Mouse (Mus musculus): ENCODE results near the gene Tpd52l2. TPM values are rescaled to one million over a fixed set of nuclear protein-coding genes. Genes with fewer than 3 reads are reported as not detected.

Gene Tpd52l2
- total and polyA plus RNA-seq, 2 experiments: 18.8 to 27.1 TPM

DNA sequence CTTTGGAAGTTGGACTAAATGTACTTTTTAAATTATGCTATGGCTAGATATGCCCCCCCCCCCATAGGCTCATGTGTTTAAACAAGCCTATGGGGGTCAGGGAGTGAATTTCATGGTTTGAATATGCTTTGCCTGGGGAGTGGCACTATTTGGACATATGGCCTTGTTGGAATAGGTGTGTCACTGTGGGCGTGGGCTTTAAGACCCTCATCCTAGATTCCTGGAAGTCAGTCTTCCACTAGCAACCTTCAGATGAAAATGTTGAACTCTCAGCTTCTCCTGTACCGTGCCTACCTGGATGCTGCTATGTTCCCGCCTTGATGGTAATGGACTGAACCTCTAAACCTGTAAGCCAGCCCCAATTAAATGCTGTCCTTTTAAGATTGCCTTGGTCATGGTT is 35.6 kb downstream of the Tpd52l2 start:
- H3K4me1 ChIP-seq (ENCODE audit: control insufficient read depth, insufficient read depth, low read length): peaks cover 7% of the 10 kb centered on the region; the same call in 1 of the 2 replicates
- H3K9ac ChIP-seq (ENCODE audit: low read depth, low read length): no peak overlapping the region
- TF ChIP-seq POLR2A (IDR thresholded peaks at IDR 0.05; ENCODE audit: extremely low read depth, insufficient read depth, low read length): no peak
- no peak for TF ChIP-seq CTCF (IDR thresholded peaks at IDR 0.05; ENCODE audit: low read depth, low read length)
- H3K36me3 ChIP-seq (ENCODE audit: control insufficient read depth, insufficient read depth, low read length): peaks cover 6% of the 10 kb centered on the region
- no peaks in the 10 kb centered on the region for H3K27me3 ChIP-seq (ENCODE audit: control insufficient read depth, insufficient read depth, low read length)
- no peak overlapping the region for H3K4me3 ChIP-seq (ENCODE audit: insufficient read depth, low read depth, low read length)
- no peak for DNase-seq (ENCODE audit: extremely low read depth, low read depth, low spot score)
- no peak overlapping the region for H3K27ac ChIP-seq (replicated peaks; ENCODE audit: insufficient read depth, low read depth, low read length)
- H3K79me2 ChIP-seq (ENCODE audit: control insufficient read depth, insufficient read depth, low read length): peaks cover 45% of the 10 kb centered on the region
- 98% methylated on average over 3 of the region's 3 CpGs for WGBS

DNA sequence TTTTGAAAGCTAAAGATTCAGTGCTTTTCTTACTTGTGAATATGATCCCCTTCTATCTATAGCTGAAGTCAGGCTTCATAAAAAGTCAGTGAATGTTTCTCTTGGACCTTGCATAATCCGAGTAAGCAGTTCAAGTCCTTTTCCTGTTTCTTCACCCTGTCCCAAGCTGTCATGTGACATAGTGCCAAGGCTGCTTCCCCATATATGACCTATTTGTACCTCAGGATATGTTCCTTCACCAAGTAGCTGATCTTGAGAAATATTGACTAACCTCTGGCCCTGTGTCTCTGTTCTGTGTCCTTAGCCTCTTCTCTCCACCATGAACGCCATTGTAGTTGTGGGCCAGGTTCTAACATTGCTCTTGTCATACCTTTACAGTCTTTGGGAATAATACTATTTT is 39.5 kb downstream of the Tpd52l2 start:
- WGBS: 73% methylated on average over 2 of the region's 2 CpGs
- peaks cover 42% of the 10 kb centered on the region for H3K79me2 ChIP-seq (ENCODE audit: control insufficient read depth, insufficient read depth, low read length)
- H3K36me3 ChIP-seq (ENCODE audit: control insufficient read depth, insufficient read depth, low read length): peaks cover 5% of the 10 kb centered on the region
- no peak overlapping the region for H3K4me3 ChIP-seq (ENCODE audit: insufficient read depth, low read depth, low read length)
- no peak overlapping the region for H3K9ac ChIP-seq (ENCODE audit: low read depth, low read length)
- no peak overlapping the region for H3K27ac ChIP-seq (replicated peaks; ENCODE audit: insufficient read depth, low read depth, low read length)
- TF ChIP-seq POLR2A (IDR thresholded peaks at IDR 0.05; ENCODE audit: extremely low read depth, insufficient read depth, low read length): no peak
- TF ChIP-seq CTCF (IDR thresholded peaks at IDR 0.05; ENCODE audit: low read depth, low read length): no peak
- no peaks in the 10 kb centered on the region for H3K27me3 ChIP-seq (ENCODE audit: control insufficient read depth, insufficient read depth, low read length)
- H3K4me1 ChIP-seq (ENCODE audit: control insufficient read depth, insufficient read depth, low read length): peaks cover 5% of the 10 kb centered on the region; the same call in 1 of the 2 replicates
- DNase-seq (ENCODE audit: extremely low read depth, low read depth, low spot score): peak; percentile 52

DNA sequence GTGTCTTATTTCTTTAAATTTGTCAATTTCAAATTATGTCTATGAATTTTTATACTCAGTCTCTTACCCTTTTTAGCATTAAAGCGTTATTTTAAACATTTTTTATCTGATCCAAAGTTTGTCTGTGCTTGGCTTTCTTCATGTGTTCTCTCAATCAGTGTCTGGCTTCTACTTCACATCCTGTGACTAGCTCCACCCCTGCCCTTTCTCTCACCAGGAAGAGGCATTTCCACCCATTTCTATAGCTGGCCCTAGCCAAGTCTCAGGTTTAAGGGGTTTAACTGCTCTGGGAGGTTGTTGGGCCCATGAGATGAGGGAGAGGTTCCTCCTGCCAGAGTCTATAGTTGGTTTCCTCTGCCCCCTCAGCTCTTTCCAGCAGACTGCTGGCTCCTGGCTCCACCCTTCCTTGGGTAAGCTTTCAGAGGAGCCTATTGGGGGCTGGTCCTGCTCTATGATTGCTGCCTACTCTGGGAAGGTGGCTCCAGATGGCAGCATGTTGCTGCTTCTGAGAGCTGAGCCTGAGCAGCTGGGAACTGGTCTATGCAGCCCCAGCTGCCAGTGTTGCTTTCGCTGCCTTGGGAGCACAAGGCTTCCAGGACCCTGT is 40.6 kb downstream of the Tpd52l2 start:
- no peak for DNase-seq (ENCODE audit: extremely low read depth, low read depth, low spot score)
- peaks cover 5% of the 10 kb centered on the region; the same call in 1 of the 2 replicates for H3K4me1 ChIP-seq (ENCODE audit: control insufficient read depth, insufficient read depth, low read length)
- peaks cover 3% of the 10 kb centered on the region for H3K36me3 ChIP-seq (ENCODE audit: control insufficient read depth, insufficient read depth, low read length)
- H3K27me3 ChIP-seq (ENCODE audit: control insufficient read depth, insufficient read depth, low read length): no peaks in the 10 kb centered on the region
- peaks cover 34% of the 10 kb centered on the region; the same call in 1 of the 2 replicates for H3K79me2 ChIP-seq (ENCODE audit: control insufficient read depth, insufficient read depth, low read length)
- TF ChIP-seq CTCF (IDR thresholded peaks at IDR 0.05; ENCODE audit: low read depth, low read length) (no peak), POLR2A (IDR thresholded peaks at IDR 0.05; ENCODE audit: extremely low read depth, insufficient read depth, low read length) (no peak)
- H3K9ac ChIP-seq (ENCODE audit: low read depth, low read length): no peak overlapping the region
- H3K4me3 ChIP-seq (ENCODE audit: insufficient read depth, low read depth, low read length): no peak overlapping the region
- 81% methylated on average over 2 of the region's 2 CpGs for WGBS
- 0 out of 2 replicates have a peak overlapping the region, but pooled peaks have one; percentile 48 for H3K27ac ChIP-seq (replicated peaks; ENCODE audit: insufficient read depth, low read depth, low read length)

DNA sequence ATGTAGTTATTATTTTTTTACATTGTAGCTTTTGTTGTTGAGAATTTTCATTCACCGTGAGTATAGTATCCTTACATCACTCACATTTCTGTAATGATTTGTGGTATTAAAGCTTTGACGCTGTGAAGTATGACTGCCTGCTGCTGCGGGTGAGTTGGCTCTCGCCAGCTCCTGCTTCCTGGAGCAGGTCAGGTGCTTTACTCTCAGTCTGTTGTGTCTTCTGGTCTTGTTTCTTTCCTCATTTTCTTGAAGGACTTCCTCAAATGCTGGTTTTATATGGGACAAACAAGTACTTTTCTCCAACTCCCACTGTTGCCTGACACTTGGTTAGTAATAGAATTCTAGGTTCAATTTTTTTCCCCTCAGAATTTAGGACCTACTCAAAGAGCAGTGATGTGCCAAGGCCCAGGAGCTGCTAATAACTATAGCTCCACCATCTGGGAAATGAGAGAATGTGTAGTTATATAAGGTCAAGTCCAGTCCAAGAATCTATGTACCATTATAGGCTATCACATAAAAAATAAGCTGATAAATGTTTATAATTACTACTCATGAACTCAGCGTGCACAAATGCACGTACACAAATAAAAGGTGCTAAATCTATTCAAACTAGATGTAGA is 44.9 kb downstream of the Tpd52l2 start:
- 83% methylated on average over 6 of the region's 6 CpGs for WGBS

DNA sequence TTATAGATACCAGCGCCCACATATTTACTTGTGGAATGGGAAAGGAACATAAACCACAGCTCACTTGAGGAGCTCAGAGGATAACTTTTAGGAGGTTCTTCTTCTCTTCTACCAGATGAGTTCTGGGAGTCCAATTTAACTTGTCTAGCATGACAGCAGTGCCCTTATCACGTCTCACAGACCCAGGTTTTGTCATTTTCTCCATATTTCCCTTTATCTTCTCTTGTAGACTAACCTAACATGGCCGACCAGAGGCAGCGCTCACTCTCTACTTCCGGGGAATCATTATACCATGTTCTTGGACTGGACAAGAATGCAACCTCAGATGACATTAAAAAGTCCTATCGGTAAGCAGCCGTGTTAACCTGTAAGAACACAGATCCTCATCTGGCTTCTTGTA is 49.2 kb downstream of the Tpd52l2 start:
- H3K9ac ChIP-seq (ENCODE audit: low read depth, low read length): no peak overlapping the region
- no peak for DNase-seq (ENCODE audit: extremely low read depth, low read depth, low spot score)
- no peaks in the 10 kb centered on the region for H3K27me3 ChIP-seq (ENCODE audit: control insufficient read depth, insufficient read depth, low read length)
- H3K79me2 ChIP-seq (ENCODE audit: control insufficient read depth, insufficient read depth, low read length): peaks cover 7% of the 10 kb centered on the region; the same call in 1 of the 2 replicates
- H3K36me3 ChIP-seq (ENCODE audit: control insufficient read depth, insufficient read depth, low read length): peaks cover 34% of the 10 kb centered on the region
- no peaks in the 10 kb centered on the region for H3K4me1 ChIP-seq (ENCODE audit: control insufficient read depth, insufficient read depth, low read length)
- H3K4me3 ChIP-seq (ENCODE audit: insufficient read depth, low read depth, low read length): no peak overlapping the region
- WGBS: 96% methylated on average over 7 of the region's 7 CpGs
- TF ChIP-seq CTCF (IDR thresholded peaks at IDR 0.05; ENCODE audit: low read depth, low read length): no peak
- no peak for TF ChIP-seq POLR2A (IDR thresholded peaks at IDR 0.05; ENCODE audit: extremely low read depth, insufficient read depth, low read length)
- no peak overlapping the region for H3K27ac ChIP-seq (replicated peaks; ENCODE audit: insufficient read depth, low read depth, low read length)

More for the DNA sequence above, 44.9 kb downstream of the Tpd52l2 start:
- TF ChIP-seq POLR2A (IDR thresholded peaks at IDR 0.05; ENCODE audit: extremely low read depth, insufficient read depth, low read length): no peak
- no peak for TF ChIP-seq CTCF (IDR thresholded peaks at IDR 0.05; ENCODE audit: low read depth, low read length)
- no peaks in the 10 kb centered on the region for H3K27me3 ChIP-seq (ENCODE audit: control insufficient read depth, insufficient read depth, low read length)
- peaks cover 12% of the 10 kb centered on the region for H3K36me3 ChIP-seq (ENCODE audit: control insufficient read depth, insufficient read depth, low read length)
- DNase-seq (ENCODE audit: extremely low read depth, low read depth, low spot score): no peak
- H3K27ac ChIP-seq (replicated peaks; ENCODE audit: insufficient read depth, low read depth, low read length): no peak overlapping the region
- no peak overlapping the region for H3K4me3 ChIP-seq (ENCODE audit: insufficient read depth, low read depth, low read length)
- H3K9ac ChIP-seq (ENCODE audit: low read depth, low read length): no peak overlapping the region
- H3K79me2 ChIP-seq (ENCODE audit: control insufficient read depth, insufficient read depth, low read length): peaks cover 20% of the 10 kb centered on the region; the same call in 1 of the 2 replicates
- H3K4me1 ChIP-seq (ENCODE audit: control insufficient read depth, insufficient read depth, low read length): 0 out of 2 replicates have a peak, but pooled peaks cover 2% of the 10 kb centered on the region

DNA sequence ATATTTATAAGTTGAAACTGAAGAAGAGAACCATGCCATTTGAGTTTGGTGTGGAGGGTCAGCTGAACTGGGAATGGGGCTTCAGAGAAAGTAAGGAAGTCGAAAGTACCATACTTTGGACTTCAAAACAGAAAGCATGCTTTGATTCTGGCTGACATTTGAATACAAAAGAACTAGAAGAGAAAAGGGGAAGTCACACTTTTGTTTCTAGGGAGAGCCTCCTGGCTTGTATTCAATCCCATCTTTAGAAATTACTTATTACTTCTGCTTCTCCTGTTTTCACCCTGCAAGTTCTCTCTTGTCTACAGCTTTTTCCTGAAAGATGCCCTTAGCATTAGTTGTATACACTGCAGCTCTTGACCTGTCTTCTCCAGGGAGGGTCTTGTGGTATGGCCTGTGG is 51.3 kb downstream of the Tpd52l2 start:
- Histone ChIP-seq H3K27me3 (ENCODE audit: control insufficient read depth, insufficient read depth, low read length) (no peaks in the 10 kb centered on the region), H3K79me2 (ENCODE audit: control insufficient read depth, insufficient read depth, low read length) (no peaks in the 10 kb centered on the region), H3K4me1 (ENCODE audit: control insufficient read depth, insufficient read depth, low read length) (no peaks in the 10 kb centered on the region), H3K4me3 (ENCODE audit: insufficient read depth, low read depth, low read length) (no peak overlapping the region), H3K27ac (replicated peaks; ENCODE audit: insufficient read depth, low read depth, low read length) (no peak overlapping the region), H3K36me3 (ENCODE audit: control insufficient read depth, insufficient read depth, low read length) (peaks cover 42% of the 10 kb centered on the region), H3K9ac (ENCODE audit: low read depth, low read length) (no peak overlapping the region)
- 81% methylated on average over 1 of the region's 1 CpGs for WGBS
- no peak for DNase-seq (ENCODE audit: extremely low read depth, low read depth, low spot score)
- TF ChIP-seq CTCF (IDR thresholded peaks at IDR 0.05; ENCODE audit: low read depth, low read length) (no peak), POLR2A (IDR thresholded peaks at IDR 0.05; ENCODE audit: extremely low read depth, insufficient read depth, low read length) (no peak)

Measured in liver, adult 2 months (tissue).